Mouse (Mus musculus) left cerebral cortex, postnatal 4 days (tissue): ENCODE measurements at regions not wholly inside any gene's neighbourhood (a gene's known extent, or its start where the extent isn't known, plus 50 kb on each side); places are given as distances from the start of the nearest gene placed in this dataset.
A peak's percentile ranks its signal among the peaks of the same experiment; 100 is the strongest.
"Not testable (repeated sequence)": the region's sequence is repeated elsewhere in the genome, so short reads cannot be mapped to it uniquely, and the experiment has no call there.

Experiments used
- DNase-seq: peaks from one replicate; pipeline ENCODE4 v3.0.0-alpha.2; 2022
- intact Hi-C: fragments of 180-260 bp; cut with DNase I; formaldehyde crosslinking; loops from one replicate; pipeline ENCODE4 v1.15.1; 2025

GRCm38 (mm10) chr14:8867641-8868040 lies 201.6 kb upstream of the 4930452B06Rik start:
- peak; percentile 8 for DNase-seq
- intact Hi-C loops, result no loop called here

GRCm38 (mm10) chr14:8851572-8851971 lies 185.5 kb upstream of the 4930452B06Rik start:
- no peak for DNase-seq
- intact Hi-C loops, result no loop called here

GRCm38 (mm10) chr14:8850208-8850607 lies 184.2 kb upstream of the 4930452B06Rik start:
- intact Hi-C loops, result no loop called here
- DNase-seq, result no peak

- DNase-seq, result no peak
- intact Hi-C loops, result no loop called here
Observed at GRCm38 (mm10) chr14:8833516-8833915, 167.5 kb upstream of the 4930452B06Rik start.

GRCm38 (mm10) chr14:8800217-8800616 lies 134.2 kb upstream of the 4930452B06Rik start:
- DNase-seq, intact Hi-C loops: not testable (repeated sequence)

- intact Hi-C loops, result no loop called here
- DNase-seq, result no peak
Observed at GRCm38 (mm10) chr14:8789348-8789747, 123.3 kb upstream of the 4930452B06Rik start.

GRCm38 (mm10) chr14:8760541-8760940 lies 94.5 kb upstream of the 4930452B06Rik start:
- intact Hi-C loops, result no loop called here
- no peak for DNase-seq

- intact Hi-C loops, result no loop called here
- DNase-seq, result no peak
Observed at GRCm38 (mm10) chr14:8736831-8737230, 70.8 kb upstream of the 4930452B06Rik start.

GRCm38 (mm10) chr14:8733261-8733660 lies 67.2 kb upstream of the 4930452B06Rik start:
- intact Hi-C loops, result no loop called here
- no peak for DNase-seq

- intact Hi-C loops, result no loop called here
- DNase-seq, result no peak
Observed at GRCm38 (mm10) chr14:8727364-8727763, 61.3 kb upstream of the 4930452B06Rik start.
